Mouse (Mus musculus) large intestine, adult 2 months (tissue): ENCODE data around the gene Vwa3a. TPM values are rescaled to one million over a fixed set of nuclear protein-coding genes. Genes with fewer than 3 reads are reported as not detected.
"Not testable (repeated sequence)": the region's sequence is repeated elsewhere in the genome, so short reads cannot be mapped to it uniquely, and the experiment has no call there.

ENCODE experiments used
- DNase-seq: peaks from one replicate; pipeline ENCODE4 v3.0.0-alpha.2; 2012; ENCODE audit warnings: low read depth, low spot score
- WGBS: fragments of 180-500 bp; shearing (Covaris S2); methylation state at CpG from one replicate; pipeline ENCODE4 v1.1.7; 2018; 5-methylcytosine and 5-hydroxymethylcytosine counted together
- polyA plus RNA-seq: library from polyadenylated mRNA; depleted of rRNA; stranded (reverse); fragments of >200 nt; gene quantifications from 2 replicates; pipeline ENCODE4 v1.2.3, GENCODE M21; 2012; rRNA removed

Gene Vwa3a
- 0.07 and 0.11 TPM in 2 replicates for polyA plus RNA-seq

- 72% methylated on average over 6 of the region's 6 CpGs for WGBS
- DNase-seq: no peak
Measured at GRCm38 (mm10) chr7:120739018-120739417, at the start of gene Vwa3a. Vwa3a (plus strand) TSS chr7:120739318.

GRCm38 (mm10) chr7:120690634-120691033 lies 48.5 kb upstream of the Vwa3a start:
- WGBS: 80% methylated on average over 4 of the region's 4 CpGs
- no peak for DNase-seq

DNA sequence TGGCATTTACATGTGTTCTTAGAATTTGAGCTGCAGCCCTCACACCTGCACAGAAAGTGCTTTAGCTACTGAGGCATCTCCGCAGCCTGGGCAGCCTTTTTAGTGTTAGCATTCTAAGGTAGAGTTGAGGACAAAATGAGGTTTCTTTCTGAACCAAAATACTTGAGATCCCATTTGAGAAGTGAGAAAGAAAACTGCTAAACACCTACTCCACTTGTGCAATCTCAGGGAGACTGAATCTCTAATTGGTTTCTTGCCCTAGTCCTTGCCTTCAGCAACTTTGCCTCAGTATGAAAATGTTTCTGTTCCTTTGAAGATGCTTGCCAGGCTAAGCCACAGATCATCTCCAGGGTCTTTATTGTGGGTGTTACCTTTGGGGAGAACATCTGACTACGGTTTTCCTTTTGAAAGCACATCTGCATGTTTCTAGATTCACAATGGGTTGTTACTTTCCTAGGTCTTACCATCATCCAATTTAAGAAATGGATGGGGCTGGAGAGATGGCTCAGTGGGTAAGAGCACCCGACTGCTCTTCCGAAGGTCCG lies 45.2 kb upstream of the Vwa3a start:
- 92% methylated on average over 5 of the region's 5 CpGs for WGBS
- no peak for DNase-seq

DNA sequence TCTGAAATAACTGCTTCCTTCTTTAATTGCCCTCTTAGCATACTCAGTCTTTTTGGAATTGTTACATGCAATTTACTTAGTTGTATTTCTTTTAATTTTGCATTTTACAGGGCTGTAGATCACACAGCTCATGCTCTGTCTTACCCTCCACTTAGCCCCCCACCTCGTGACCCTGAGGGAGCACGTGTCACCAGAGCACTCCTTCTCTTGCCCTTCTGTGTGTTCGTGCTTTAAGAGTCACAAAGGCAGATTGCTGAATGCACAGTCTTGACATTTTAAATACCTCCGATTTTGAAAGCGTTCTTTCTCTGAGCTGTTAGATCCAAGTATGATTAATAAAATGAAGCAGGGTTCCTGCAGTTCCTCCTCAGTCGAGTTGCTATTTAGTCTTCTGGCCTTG lies 43.9 kb upstream of the Vwa3a start:
- WGBS: 74% methylated on average over 6 of the region's 6 CpGs
- DNase-seq: no peak

DNA sequence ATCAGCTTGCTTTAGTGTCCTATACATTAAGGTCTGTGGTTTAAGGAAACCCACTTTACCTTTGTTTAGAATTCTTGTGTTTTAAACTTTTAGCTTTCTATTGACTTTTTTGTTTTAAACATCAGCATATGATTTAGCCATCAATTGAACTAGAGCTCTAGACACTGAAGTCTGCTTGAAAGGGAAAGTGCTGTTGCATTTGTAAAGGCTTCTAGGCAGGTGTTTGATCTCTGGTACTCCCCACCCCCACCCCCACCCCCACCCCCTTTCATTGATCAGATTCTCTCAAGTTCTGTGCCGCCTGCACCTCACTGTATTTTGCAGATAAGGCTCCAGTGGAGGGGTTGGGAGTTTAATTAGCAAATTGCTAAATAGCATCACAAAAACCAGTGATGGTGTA lies 43.5 kb upstream of the Vwa3a start:
- DNase-seq: no peak
- WGBS: 100% methylated on average over 1 of the region's 1 CpGs

GRCm38 (mm10) chr7:120696331-120696730 lies 42.8 kb upstream of the Vwa3a start:
- DNase-seq: no peak
- 94% methylated on average over 2 of the region's 2 CpGs for WGBS

GRCm38 (mm10) chr7:120699586-120699985 lies 39.5 kb upstream of the Vwa3a start:
- 88% methylated on average over 6 of the region's 6 CpGs for WGBS
- no peak for DNase-seq

DNA sequence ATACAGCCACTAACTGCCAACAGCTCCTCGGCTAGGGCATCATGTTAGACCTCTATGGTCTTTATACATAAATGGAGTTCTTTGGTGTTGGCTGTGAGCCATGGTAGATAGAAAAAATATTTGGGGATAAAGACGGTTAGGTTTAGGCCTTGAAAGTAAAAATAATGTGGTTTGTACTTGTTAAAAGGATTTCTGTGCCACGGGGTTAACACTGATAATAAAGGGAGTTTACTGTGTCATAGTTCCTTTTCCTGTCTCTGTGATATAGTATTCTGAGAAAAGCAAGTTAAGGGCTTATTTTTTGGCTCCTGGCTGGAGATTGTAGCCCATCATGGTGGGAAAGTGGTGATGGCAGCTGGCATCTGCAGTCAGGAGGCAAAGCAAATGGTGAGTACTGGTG lies 35.2 kb upstream of the Vwa3a start:
- 74% methylated on average over 3 of the region's 3 CpGs for WGBS
- no peak for DNase-seq

GRCm38 (mm10) chr7:120712071-120712470 lies 27.0 kb upstream of the Vwa3a start:
- no peak for DNase-seq
- 81% methylated on average over 2 of the region's 2 CpGs for WGBS

DNA sequence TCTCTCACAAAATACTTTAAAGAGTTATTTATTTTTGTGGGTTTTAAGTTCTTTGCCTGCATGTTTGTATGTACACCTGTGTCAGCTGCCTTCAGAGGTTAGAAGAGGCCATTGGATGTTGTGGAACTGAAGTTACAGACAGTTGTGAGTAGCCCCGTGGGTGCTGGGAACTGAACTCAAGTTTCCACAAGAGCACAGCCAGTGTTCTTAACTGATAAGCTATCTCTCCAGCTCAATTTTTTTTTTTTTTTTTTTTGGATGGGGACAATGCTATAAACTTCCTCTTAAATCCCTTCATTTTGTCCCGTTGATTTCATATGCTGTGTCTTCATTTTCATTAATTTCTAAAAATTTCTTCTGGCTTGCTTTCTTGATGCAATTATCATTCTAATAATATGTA lies 25.9 kb upstream of the Vwa3a start:
- no peak for DNase-seq
- WGBS: 84% methylated on average over 2 of the region's 2 CpGs

DNA sequence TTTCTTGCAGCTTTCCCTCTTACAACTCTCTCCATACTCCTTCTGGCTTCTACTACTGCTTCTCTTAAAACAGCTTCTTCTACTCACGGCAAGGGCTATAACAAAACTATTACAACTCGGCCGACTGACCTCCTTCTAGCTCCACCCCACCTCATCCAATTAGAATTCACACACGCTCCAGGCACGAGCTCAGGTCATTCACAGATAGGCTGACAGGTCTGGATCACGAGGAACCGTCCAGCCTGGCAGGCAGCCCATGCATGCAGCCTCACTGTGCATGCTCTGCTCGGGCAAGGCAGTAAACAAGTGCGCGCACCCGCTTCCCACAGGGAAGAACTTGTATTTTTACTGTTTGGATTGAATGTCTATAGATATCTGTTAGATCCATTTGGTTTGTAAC lies 25.2 kb upstream of the Vwa3a start:
- 66% methylated on average over 11 of the region's 11 CpGs for WGBS
- DNase-seq: not testable (repeated sequence)

GRCm38 (mm10) chr7:120717261-120717660 lies 21.9 kb upstream of the Vwa3a start:
- 58% methylated on average over 2 of the region's 2 CpGs for WGBS
- DNase-seq: no peak

GRCm38 (mm10) chr7:120721051-120721450 lies 18.1 kb upstream of the Vwa3a start:
- WGBS: 89% methylated on average over 5 of the region's 5 CpGs
- DNase-seq: no peak

DNA sequence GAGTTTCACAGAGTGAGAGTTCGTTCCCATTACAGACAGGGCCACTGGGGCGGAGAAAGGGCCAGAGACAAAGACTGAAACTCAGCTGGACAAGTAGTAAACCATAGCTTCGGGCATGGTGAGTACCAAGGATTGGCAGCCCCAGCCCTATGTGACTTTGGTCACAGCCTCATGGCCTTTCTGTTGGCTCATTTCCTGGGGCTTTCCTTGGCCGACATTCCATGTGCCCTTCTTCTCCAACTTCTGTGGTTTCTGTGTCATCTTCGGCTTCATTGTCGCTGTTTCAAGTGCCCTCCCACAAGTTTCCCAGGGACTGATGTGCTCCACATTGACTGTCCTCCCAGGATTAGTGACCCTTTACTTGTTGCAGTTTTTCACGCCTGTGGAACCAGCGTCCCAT lies 17.7 kb upstream of the Vwa3a start:
- 85% methylated on average over 8 of the region's 8 CpGs for WGBS
- DNase-seq: no peak

GRCm38 (mm10) chr7:120722063-120722462 lies 17.1 kb upstream of the Vwa3a start:
- 78% methylated on average over 4 of the region's 4 CpGs for WGBS
- no peak for DNase-seq

DNA sequence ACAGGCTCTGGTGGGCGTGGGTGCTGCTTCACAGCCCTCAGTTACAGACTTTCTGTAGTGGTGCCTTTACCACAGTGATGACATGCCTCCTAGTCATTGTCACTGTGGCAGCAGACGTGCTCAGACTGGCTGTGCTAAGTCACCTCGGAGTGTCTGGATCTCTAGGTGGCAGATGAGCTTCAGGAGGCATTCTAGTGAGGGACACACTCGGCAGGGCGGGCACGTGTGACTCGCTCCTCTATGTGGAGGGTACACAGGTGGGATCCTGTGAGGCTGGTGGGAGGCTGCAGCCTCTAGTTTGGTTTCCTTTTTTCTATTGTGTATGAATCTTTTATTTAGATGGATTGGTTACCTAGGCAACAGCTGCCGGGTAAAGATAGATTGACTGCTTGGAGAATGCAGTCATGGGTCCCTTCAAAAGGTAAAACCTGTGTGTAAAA lies 16.3 kb upstream of the Vwa3a start:
- 84% methylated on average over 8 of the region's 8 CpGs for WGBS
- DNase-seq: no peak

GRCm38 (mm10) chr7:120727581-120727980 lies 11.5 kb upstream of the Vwa3a start:
- DNase-seq: peak; percentile 32
- 87% methylated on average over 3 of the region's 3 CpGs for WGBS

DNA sequence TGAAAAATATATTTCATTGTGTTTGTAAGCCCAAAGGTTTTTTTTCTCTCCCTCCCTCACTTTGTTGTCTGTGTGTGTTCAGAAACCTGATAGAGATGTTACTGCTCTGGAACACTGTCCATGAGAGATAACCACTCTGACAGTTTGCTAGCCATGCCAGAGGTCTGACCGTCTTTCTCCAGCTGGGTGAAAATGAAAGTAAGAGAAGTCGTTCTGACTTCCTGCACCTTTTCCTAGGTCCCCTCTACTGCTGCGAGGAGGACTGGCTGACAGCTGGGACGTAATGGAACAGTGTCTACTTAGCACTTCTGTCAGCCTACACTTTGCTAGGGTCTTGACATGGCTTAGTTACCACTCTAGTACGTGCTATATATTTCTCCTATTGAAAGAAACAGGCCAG lies 9.5 kb upstream of the Vwa3a start:
- 45% methylated on average over 5 of the region's 5 CpGs for WGBS
- no peak for DNase-seq

- no peak for DNase-seq
- whole genome bisulfite sequencing: 65% methylated on average over 7 of the region's 7 CpGs
Measured at GRCm38 (mm10) chr7:120732906-120733305, 6.2 kb upstream of the Vwa3a start.

- no peak for DNase-seq
- 18% methylated on average over 5 of the region's 5 CpGs for WGBS
Measured at GRCm38 (mm10) chr7:120739558-120740101, 512 bp downstream of the Vwa3a start.

DNA sequence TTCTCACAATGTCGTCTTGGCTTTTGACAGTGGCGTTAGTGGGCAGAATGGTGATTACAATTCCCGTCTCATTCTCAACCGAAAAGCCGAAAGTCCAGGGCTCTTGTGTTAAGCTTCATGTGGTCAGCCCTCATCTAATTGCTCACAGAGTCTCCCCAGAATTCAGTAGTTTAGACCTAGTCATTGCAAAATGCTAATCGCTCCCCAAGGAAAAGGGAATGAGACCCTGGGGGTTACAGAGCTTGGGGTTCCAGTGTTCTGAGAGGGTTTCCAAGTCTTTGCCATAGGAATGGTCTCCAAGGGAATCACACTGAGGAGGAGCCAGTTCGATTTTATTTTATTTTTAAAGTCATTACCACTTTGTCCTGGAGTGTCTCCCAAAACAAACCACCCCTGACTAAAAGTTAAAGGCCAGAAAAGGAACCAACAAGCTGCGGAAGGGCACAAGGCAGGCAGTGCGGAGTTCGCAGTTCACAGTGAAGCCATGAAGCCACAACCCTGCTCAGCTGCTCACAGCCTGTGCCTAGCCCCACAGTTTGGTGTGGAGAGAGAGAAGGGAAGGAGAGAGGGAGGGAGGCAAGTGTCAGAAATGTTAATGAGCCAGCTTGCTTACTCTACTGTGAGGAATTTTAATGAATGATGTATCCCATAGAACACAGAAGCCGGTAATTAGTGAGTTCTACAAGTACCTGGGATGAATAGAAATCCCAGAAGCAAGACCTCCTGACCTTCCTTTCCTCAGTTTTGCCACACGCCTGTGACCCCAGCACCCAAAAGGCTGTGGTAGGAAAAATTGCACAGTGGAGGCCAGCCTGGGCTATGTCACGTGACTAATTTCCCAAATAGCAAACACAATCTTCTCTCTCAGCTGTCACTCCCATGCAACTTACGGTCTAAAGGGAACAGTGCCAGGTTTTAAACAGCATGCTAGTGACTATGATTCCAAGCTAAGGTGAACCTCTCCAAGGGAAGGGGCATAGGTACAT lies 4.5 kb downstream of the Vwa3a start:
- no peak for DNase-seq
- WGBS: 72% methylated on average over 14 of the region's 14 CpGs
